Mouse (Mus musculus) kidney, embryonic 16.5 days (tissue): ENCODE measurements around the gene Rbp7. TPM values are rescaled to one million over a fixed set of nuclear protein-coding genes. Genes with fewer than 3 reads are reported as not detected.

Experiments used
- ATAC-seq: fragments of 200-750 bp; cut with Nextera tagmentation; 2 replicates; pipeline ENCODE4 v1.8.0; 2017; ENCODE audit warnings: moderate TSS enrichment; ENCODE audit not compliant: low FRiP score, low TSS enrichment
- H3K27ac ChIP-seq: fragments of 300-500 bp; sonication (generic); 2 replicates; pipeline ENCODE4 v1.5.1; 2014; ENCODE audit warnings: low read length
- H3K27me3 ChIP-seq: fragments of 300-500 bp; sonication (generic); 2 replicates; pipeline ENCODE4 v1.6.1; 2014; ENCODE audit warnings: low read length, control low read depth, mixed read lengths; ENCODE audit not compliant: insufficient read depth
- H3K36me3 ChIP-seq: fragments of 300-500 bp; sonication (generic); 2 replicates; pipeline ENCODE4 v1.6.1; 2014; ENCODE audit warnings: low read length, control low read depth, mixed read lengths; ENCODE audit not compliant: insufficient read depth
- H3K4me1 ChIP-seq: fragments of 300-500 bp; sonication (generic); 2 replicates; pipeline ENCODE4 v1.6.1; 2014; ENCODE audit warnings: low read length, control low read depth, mixed read lengths; ENCODE audit not compliant: insufficient read depth
- H3K4me2 ChIP-seq: fragments of 300-500 bp; sonication (generic); replicated peaks from 2 replicates; pipeline ENCODE4 v1.6.1; 2014; ENCODE audit warnings: low read depth, low read length
- H3K4me3 ChIP-seq: fragments of 300-500 bp; sonication (generic); 2 replicates; pipeline ENCODE4 v1.5.1; 2014; ENCODE audit warnings: mild to moderate bottlenecking, low read length
- H3K9ac ChIP-seq: fragments of 300-500 bp; sonication (generic); replicated peaks from 2 replicates; pipeline ENCODE4 v1.6.1; 2014; ENCODE audit warnings: low read length
- H3K9me3 ChIP-seq: fragments of 300-500 bp; sonication (generic); 2 replicates; pipeline ENCODE4 v1.6.1; 2016; ENCODE audit warnings: low read length, control low read depth
- WGBS: fragments of 180-500 bp; shearing (Covaris S2); extraction: QIAGEN DNeasy Blood & Tissue Kit; methylation state at CpG from one replicate; pipeline ENCODE4 v1.1.7; 2014; 5-methylcytosine and 5-hydroxymethylcytosine counted together
- polyA plus RNA-seq: library from polyadenylated mRNA; unstranded; fragments of >200 nt; fragmentation: Nextera tagmentation; extraction: Ambion mirVana; gene quantifications from 2 replicates; pipeline ENCODE4 v1.2.1, GENCODE M21; 2015

Rbp7 gene
- polyA plus RNA-seq, result 1.3 TPM in 2 replicates

GRCm38 (mm10) chr4:149454879-149455278 is at the start of gene Rbp7:
Gene Rbp7 (minus strand): TSS chr4:149454978.
- 60% methylated on average over 8 of the region's 8 CpGs for WGBS
- H3K4me3 ChIP-seq, result no peak within 1 kb of the TSS
- no peak within 1 kb of the TSS for H3K4me2 ChIP-seq
- no peaks in the 10 kb centered on the region for H3K36me3 ChIP-seq
- no peaks in the 10 kb centered on the region for H3K4me1 ChIP-seq
- H3K27ac ChIP-seq, result no peak within 1 kb of the TSS
- H3K9me3 ChIP-seq, result no peaks in the 10 kb centered on the region
- H3K9ac ChIP-seq, result no peak within 1 kb of the TSS
- ATAC-seq, result no peak; the same call in 1 of the 2 replicates
- H3K27me3 ChIP-seq, result no peaks in the 10 kb centered on the region

DNA sequence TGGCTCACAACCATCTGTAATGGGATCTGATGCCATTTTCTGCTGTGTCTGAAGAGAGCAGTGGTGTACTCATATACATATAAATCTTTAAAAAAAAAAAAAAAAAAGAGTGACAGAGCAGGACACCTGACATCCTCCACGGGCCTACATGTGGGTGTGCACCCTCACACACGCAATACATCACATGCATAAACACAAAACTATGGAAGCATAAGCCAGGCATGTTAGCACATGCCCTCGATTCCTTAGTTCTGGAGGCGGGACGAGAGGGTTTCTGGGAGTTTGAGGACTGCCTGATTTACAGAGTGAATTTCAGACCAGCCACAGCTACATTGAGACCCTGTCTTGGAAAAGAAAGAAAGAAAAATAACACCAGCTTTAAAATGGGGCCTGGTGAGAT is 49.6 kb upstream of the Rbp7 start:
- no peaks in the 10 kb centered on the region for H3K27me3 ChIP-seq
- no peak overlapping the region for H3K4me2 ChIP-seq
- H3K4me1 ChIP-seq, result no peaks in the 10 kb centered on the region
- peaks cover 12% of the 10 kb centered on the region; the same call in 1 of the 2 replicates for H3K36me3 ChIP-seq
- no peak for ATAC-seq
- H3K9ac ChIP-seq, result no peak overlapping the region
- H3K9me3 ChIP-seq, result no peaks in the 10 kb centered on the region
- WGBS, result 77% methylated on average over 5 of the region's 5 CpGs
- H3K4me3 ChIP-seq, result no peak overlapping the region
- H3K27ac ChIP-seq, result no peak overlapping the region

GRCm38 (mm10) chr4:149499790-149500189 is 45.0 kb upstream of the Rbp7 start:
- whole genome bisulfite sequencing, result 75% methylated on average over 5 of the region's 5 CpGs
- ATAC-seq, result no peak
- no peaks in the 10 kb centered on the region for H3K4me1 ChIP-seq
- no peaks in the 10 kb centered on the region for H3K9me3 ChIP-seq
- H3K4me3 ChIP-seq, result no peak overlapping the region
- no peaks in the 10 kb centered on the region for H3K27me3 ChIP-seq
- no peak overlapping the region for H3K4me2 ChIP-seq
- peaks cover 36% of the 10 kb centered on the region for H3K36me3 ChIP-seq
- no peak overlapping the region for H3K9ac ChIP-seq
- H3K27ac ChIP-seq, result no peak overlapping the region

DNA sequence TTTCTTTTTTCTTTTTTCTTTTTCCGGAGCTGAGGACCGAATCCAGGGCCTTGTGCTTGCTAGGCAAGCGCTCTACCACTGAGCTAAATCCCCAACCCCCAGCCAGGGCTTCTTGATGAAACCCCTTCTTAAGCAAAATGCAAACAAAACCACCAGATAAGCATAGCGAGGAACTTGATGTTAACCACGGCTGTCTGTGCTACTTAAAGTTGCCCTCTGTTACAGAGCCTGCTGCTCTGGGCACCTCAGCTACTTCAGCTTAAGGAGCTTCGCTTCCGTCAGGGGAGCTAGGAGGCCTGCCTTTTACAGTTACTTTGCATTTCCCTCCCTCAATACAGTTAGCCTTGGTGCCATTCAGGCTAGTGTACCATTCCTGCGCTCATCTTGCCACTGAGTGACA is 44.1 kb upstream of the Rbp7 start:
- no peak overlapping the region for H3K9ac ChIP-seq
- H3K27me3 ChIP-seq, result no peaks in the 10 kb centered on the region
- H3K4me1 ChIP-seq, result no peaks in the 10 kb centered on the region
- H3K9me3 ChIP-seq, result no peaks in the 10 kb centered on the region
- H3K27ac ChIP-seq, result no peak overlapping the region
- H3K36me3 ChIP-seq, result peaks cover 45% of the 10 kb centered on the region
- ATAC-seq, result no peak
- H3K4me2 ChIP-seq, result no peak overlapping the region
- no peak overlapping the region for H3K4me3 ChIP-seq
- 88% methylated on average over 8 of the region's 8 CpGs for WGBS

- no peaks in the 10 kb centered on the region for H3K9me3 ChIP-seq
- no peak overlapping the region for H3K9ac ChIP-seq
- H3K27me3 ChIP-seq, result no peaks in the 10 kb centered on the region
- no peak overlapping the region for H3K4me2 ChIP-seq
- no peak; the same call in 1 of the 2 replicates for ATAC-seq
- no peak overlapping the region for H3K4me3 ChIP-seq
- H3K36me3 ChIP-seq, result peaks cover 58% of the 10 kb centered on the region
- 74% methylated on average over 2 of the region's 2 CpGs for WGBS
- no peak overlapping the region for H3K27ac ChIP-seq
- H3K4me1 ChIP-seq, result no peaks in the 10 kb centered on the region
Observed at GRCm38 (mm10) chr4:149496612-149497011, 41.8 kb upstream of the Rbp7 start.

DNA sequence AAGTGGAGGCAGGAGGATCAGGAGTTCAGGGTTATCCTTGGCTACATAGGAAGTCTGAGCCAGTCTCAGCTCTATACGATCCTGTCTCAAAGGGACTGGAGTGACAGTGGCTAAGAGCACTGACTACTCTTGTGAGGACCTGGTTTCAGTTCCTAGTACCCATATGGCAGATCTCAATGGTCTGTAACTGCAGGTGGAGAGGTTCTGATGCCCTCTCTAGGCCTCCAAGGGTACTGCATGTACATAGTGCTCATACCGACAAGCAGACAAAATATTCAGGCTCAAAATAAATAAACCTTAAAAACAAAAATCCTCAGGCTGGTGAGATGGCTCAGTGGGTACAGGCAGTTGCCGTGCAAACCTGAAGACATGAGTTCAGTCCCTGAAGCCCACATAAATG is 36.4 kb upstream of the Rbp7 start:
- Histone ChIP-seq H3K9ac (no peak overlapping the region), H3K27me3 (no peaks in the 10 kb centered on the region), H3K4me2 (no peak overlapping the region), H3K4me3 (no peak overlapping the region), H3K9me3 (no peaks in the 10 kb centered on the region), H3K27ac (no peak overlapping the region), H3K36me3 (peaks cover 69% of the 10 kb centered on the region), H3K4me1 (peaks cover 6% of the 10 kb centered on the region)
- ATAC-seq, result no peak
- 93% methylated on average over 3 of the region's 3 CpGs for WGBS

GRCm38 (mm10) chr4:149489415-149490240 is 34.9 kb upstream of the Rbp7 start:
- H3K4me2 ChIP-seq, result no peak overlapping the region
- no peak for ATAC-seq
- no peaks in the 10 kb centered on the region for H3K9me3 ChIP-seq
- H3K4me3 ChIP-seq, result no peak overlapping the region
- H3K4me1 ChIP-seq, result peaks cover 9% of the 10 kb centered on the region
- H3K27ac ChIP-seq, result no peak overlapping the region
- no peak overlapping the region for H3K9ac ChIP-seq
- WGBS, result 96% methylated on average over 14 of the region's 14 CpGs
- peaks cover 57% of the 10 kb centered on the region for H3K36me3 ChIP-seq
- no peaks in the 10 kb centered on the region for H3K27me3 ChIP-seq

- H3K4me1 ChIP-seq, result peaks cover 12% of the 10 kb centered on the region
- no peak overlapping the region for H3K4me2 ChIP-seq
- H3K36me3 ChIP-seq, result peaks cover 41% of the 10 kb centered on the region
- no peak overlapping the region for H3K9ac ChIP-seq
- WGBS, result 93% methylated on average over 12 of the region's 12 CpGs
- no peak overlapping the region for H3K4me3 ChIP-seq
- no peak overlapping the region for H3K27ac ChIP-seq
- H3K27me3 ChIP-seq, result no peaks in the 10 kb centered on the region
- no peak for ATAC-seq
- H3K9me3 ChIP-seq, result no peaks in the 10 kb centered on the region
Observed at GRCm38 (mm10) chr4:149487729-149488128, 33.0 kb upstream of the Rbp7 start.

DNA sequence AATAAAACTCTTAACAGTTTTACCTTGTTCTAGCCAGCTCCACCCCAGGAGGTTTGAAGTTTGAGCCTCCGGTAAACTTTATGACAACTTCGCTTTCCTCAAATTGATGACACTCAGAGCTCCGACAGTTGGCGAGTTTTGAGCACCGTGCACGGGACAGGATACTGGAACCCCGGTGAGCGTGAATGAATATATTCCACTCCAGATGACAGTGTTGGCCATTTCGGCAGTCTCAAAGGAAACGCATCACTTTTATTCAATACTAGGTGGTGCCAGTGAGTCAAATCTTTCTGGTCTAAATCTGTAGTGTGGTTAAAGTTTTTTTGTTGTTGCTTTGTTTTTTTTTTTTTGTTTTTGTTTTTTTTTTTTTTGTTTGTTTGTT is 31.0 kb upstream of the Rbp7 start:
- under 1% methylated on average over 10 of the region's 10 CpGs for WGBS
- no peaks in the 10 kb centered on the region for H3K27me3 ChIP-seq
- peaks cover 12% of the 10 kb centered on the region for H3K4me1 ChIP-seq
- H3K4me2 ChIP-seq, result peak overlapping the region; percentile 81
- peaks cover 28% of the 10 kb centered on the region for H3K36me3 ChIP-seq
- no peaks in the 10 kb centered on the region for H3K9me3 ChIP-seq
- peak overlapping the region; percentile 74 for H3K4me3 ChIP-seq
- peak overlapping the region; percentile 82 for H3K27ac ChIP-seq
- peak overlapping the region; percentile 81 for H3K9ac ChIP-seq
- no peak for ATAC-seq

DNA sequence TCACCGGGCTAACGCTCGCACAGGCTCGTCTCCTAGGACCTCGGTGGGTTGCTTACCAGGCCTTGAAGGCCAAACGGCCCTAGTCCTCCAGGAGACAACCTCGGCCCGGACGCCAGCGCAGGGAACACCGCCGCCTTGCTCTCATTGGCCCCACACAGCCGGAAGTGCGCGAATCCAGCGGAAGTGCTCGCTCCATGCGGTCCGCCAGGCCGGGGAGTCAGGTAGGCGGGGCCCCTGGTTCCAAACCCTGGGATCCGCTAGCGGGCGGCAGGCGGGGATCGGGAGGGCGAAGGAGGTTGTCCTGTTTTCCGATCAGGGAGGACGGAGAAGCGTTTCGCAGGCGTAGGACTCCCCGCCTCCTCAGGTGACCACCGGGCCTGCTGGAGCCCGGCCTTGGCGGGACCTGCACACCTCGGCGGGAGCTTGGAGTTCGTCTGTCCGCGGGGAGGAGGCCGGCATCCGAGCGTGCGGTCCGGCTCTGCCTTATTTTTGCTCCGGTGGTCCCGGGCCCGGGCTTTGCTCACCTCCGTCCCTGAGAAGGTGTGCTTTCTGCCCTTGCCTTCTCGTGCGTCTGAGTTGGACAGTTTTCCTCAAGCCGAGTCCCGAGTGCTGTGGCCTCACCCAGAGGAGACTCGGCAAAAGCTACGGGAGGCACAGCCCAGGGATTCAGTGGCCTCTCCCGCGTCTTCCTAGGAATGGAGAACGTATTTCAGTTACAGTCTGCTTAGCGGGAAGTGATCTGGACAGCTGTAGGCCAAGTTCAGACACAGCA is 30.5 kb upstream of the Rbp7 start, which contains the start of the genes Nmnat1 and Lzic:
TSS of gene Nmnat1 (minus strand) at position 150 of the 772 bp plus-strand sequence.
TSS of gene Lzic (plus strand) at position 177 of the 772 bp plus-strand sequence.
- WGBS, result under 1% methylated on average over 60 of the region's 60 CpGs
- H3K27ac ChIP-seq, result peak within 1 kb of the TSS; percentile 82
- no peaks in the 10 kb centered on the region for H3K9me3 ChIP-seq
- peak within 1 kb of the TSS; percentile 74 for H3K4me3 ChIP-seq
- peak; percentile 98 for ATAC-seq
- H3K4me2 ChIP-seq, result peak within 1 kb of the TSS; percentile 81
- no peaks in the 10 kb centered on the region for H3K27me3 ChIP-seq
- H3K4me1 ChIP-seq, result peaks cover 12% of the 10 kb centered on the region
- peaks cover 25% of the 10 kb centered on the region for H3K36me3 ChIP-seq
- peak within 1 kb of the TSS; percentile 81 for H3K9ac ChIP-seq
